Mouse (Mus musculus) limb, embryonic 14.5 days (tissue): ENCODE results near the gene Faf1. TPM values are rescaled to one million over a fixed set of nuclear protein-coding genes. Genes with fewer than 3 reads are reported as not detected.

Experiments
- ATAC-seq: fragments of 200-750 bp; cut with Nextera tagmentation; 2 replicates; pipeline ENCODE4 v1.8.0; 2017; ENCODE audit warnings: low read depth, moderate number of reproducible peaks, moderate TSS enrichment; ENCODE audit not compliant: low FRiP score
- DNase-seq: peaks from one replicate; pipeline ENCODE4 v3.0.0-alpha.2; 2015; ENCODE audit warnings: low spot score
- H3K27ac ChIP-seq: fragments of 300-500 bp; sonication (generic); replicated peaks from 2 replicates; pipeline ENCODE4 v1.5.1; 2014; ENCODE audit warnings: low read depth, mild to moderate bottlenecking, low read length, moderate library complexity, mixed read lengths
- H3K27me3 ChIP-seq: fragments of 300-500 bp; sonication (generic); 2 replicates; pipeline ENCODE4 v1.6.1; 2014; ENCODE audit warnings: low read length, mixed read lengths; ENCODE audit not compliant: control insufficient read depth, insufficient read depth
- H3K36me3 ChIP-seq: fragments of 300-500 bp; sonication (generic); 2 replicates; pipeline ENCODE4 v1.6.1; 2014; ENCODE audit warnings: mild to moderate bottlenecking, low read length, moderate library complexity, mixed read lengths; ENCODE audit not compliant: control insufficient read depth, insufficient read depth
- H3K4me1 ChIP-seq: fragments of 300-500 bp; sonication (generic); 2 replicates; pipeline ENCODE4 v1.6.1; 2014; ENCODE audit warnings: antibody characterized with exemption, low read length, mixed read lengths; ENCODE audit not compliant: control insufficient read depth, insufficient read depth
- H3K4me2 ChIP-seq: fragments of 300-500 bp; sonication (generic); replicated peaks from 2 replicates; pipeline ENCODE4 v1.6.1; 2014; ENCODE audit warnings: low read depth, mild to moderate bottlenecking, low read length, moderate library complexity; ENCODE audit not compliant: severe bottlenecking
- H3K4me3 ChIP-seq: fragments of 300-500 bp; sonication (generic); replicated peaks from 2 replicates; pipeline ENCODE4 v1.5.1; 2014; ENCODE audit warnings: low read length
- H3K9ac ChIP-seq: fragments of 300-500 bp; sonication (generic); 2 replicates; pipeline ENCODE4 v1.6.1; 2014; ENCODE audit warnings: mild to moderate bottlenecking, low read depth, low read length, moderate library complexity; ENCODE audit not compliant: severe bottlenecking
- H3K9me3 ChIP-seq: fragments of 300-500 bp; sonication (generic); 2 replicates; pipeline ENCODE4 v1.6.1; 2016; ENCODE audit warnings: low read length; ENCODE audit not compliant: control insufficient read depth
- POLR2A ChIP-seq: fragments of 200-500 bp; IDR thresholded peaks from 2 replicates; pipeline ENCODE4 v1.8.0; 2012; ENCODE audit warnings: inconsistent platforms, mild to moderate bottlenecking, moderate library complexity, borderline replicate concordance; ENCODE audit not compliant: insufficient read depth, insufficient read length; ENCODE audit errors: extremely low read depth
- WGBS: fragments of 180-500 bp; shearing (Covaris S2); extraction: QIAGEN DNeasy Blood & Tissue Kit; methylation state at CpG from one replicate; pipeline ENCODE4 v1.1.7; 2014; 5-methylcytosine and 5-hydroxymethylcytosine counted together
- polyA plus RNA-seq, 2 experiments: library from polyadenylated mRNA; depleted of rRNA in 1 of 2; stranded (reverse) in 1 of 2; unstranded in 1 of 2; fragments of >200 nt; fragmentation: Nextera tagmentation in 1 of 2; extraction: Ambion mirVana in 1 of 2; gene quantifications; 2 replicates each; pipeline versions ENCODE4 v1.2.1 to v1.2.3; 2012 to 2014

Faf1 gene
- polyA plus RNA-seq, 2 experiments, result 16.8 to 32.2 TPM

DNA sequence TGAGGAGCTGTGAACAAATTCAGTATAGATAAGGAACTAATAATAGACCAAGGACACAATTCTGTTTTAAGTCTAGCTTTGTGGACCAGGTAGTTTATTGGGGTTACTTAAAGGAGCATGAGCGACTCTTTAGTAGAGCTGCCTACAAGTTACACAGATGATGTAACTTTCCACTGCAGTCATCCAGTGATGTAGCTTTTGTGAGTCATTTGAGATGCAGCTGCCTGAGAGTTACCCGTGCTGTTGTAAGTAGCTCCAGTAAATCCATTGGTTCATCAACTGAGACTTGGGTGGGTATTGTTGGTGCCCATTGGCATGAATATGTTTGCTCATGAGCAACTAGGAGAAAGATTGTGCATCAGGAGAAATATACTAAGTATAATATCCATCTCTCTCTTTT is 29.0 kb downstream of the Faf1 start:
- no peak for TF ChIP-seq POLR2A
- WGBS, result 95% methylated on average over 2 of the region's 2 CpGs

DNA sequence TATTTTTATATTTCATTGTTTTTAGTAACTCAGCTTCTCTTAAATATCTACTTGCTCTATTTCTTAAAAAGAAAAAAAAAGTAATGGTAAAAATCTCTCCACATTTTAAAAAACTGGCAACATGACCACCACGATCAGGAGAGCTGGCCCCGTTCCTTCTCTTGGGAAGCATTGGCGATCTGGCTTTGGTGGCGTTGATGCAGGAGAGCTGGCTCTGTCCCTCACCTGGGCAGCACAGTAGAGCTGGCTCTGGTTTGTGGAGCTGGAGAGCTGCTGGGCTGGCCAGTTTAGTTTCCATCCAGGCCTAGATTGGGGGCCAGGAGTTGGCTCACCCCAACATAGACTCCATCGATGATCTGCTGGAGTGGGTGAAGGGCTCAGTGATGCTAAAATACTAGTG is 42.9 kb downstream of the Faf1 start:
- DNase-seq (no peak), ATAC-seq (no peak)
- H3K36me3 ChIP-seq, result 0 out of 2 replicates have a peak, but pooled peaks cover 3% of the 10 kb centered on the region
- no peaks in the 10 kb centered on the region for H3K4me1 ChIP-seq
- H3K27me3 ChIP-seq, result no peaks in the 10 kb centered on the region
- H3K4me3 ChIP-seq, result no peak overlapping the region
- H3K9ac ChIP-seq, result no peak overlapping the region
- no peak overlapping the region for H3K4me2 ChIP-seq
- no peak for TF ChIP-seq POLR2A
- H3K27ac ChIP-seq, result no peak overlapping the region
- no peaks in the 10 kb centered on the region for H3K9me3 ChIP-seq
- WGBS, result 96% methylated on average over 5 of the region's 5 CpGs

More for the DNA sequence above, 29.0 kb downstream of the Faf1 start:
- ATAC-seq, result no peak
- Histone ChIP-seq H3K27ac (no peak overlapping the region), H3K4me3 (no peak overlapping the region), H3K36me3 (no peaks in the 10 kb centered on the region), H3K4me2 (no peak overlapping the region), H3K9ac (no peak overlapping the region), H3K27me3 (no peaks in the 10 kb centered on the region), H3K4me1 (no peaks in the 10 kb centered on the region), H3K9me3 (no peaks in the 10 kb centered on the region)
- no peak for DNase-seq

GRCm38 (mm10) chr4:109729281-109729680 is 52.9 kb downstream of the Faf1 start:
- ATAC-seq, result no peak
- no peak overlapping the region for H3K9ac ChIP-seq
- no peaks in the 10 kb centered on the region for H3K4me1 ChIP-seq
- no peak for TF ChIP-seq POLR2A
- no peaks in the 10 kb centered on the region for H3K36me3 ChIP-seq
- WGBS, result 10% methylated on average over 2 of the region's 2 CpGs
- H3K9me3 ChIP-seq, result no peaks in the 10 kb centered on the region
- no peaks in the 10 kb centered on the region for H3K27me3 ChIP-seq
- DNase-seq, result peak; percentile 71
- no peak overlapping the region for H3K4me3 ChIP-seq
- H3K27ac ChIP-seq, result no peak overlapping the region
- no peak overlapping the region for H3K4me2 ChIP-seq

DNA sequence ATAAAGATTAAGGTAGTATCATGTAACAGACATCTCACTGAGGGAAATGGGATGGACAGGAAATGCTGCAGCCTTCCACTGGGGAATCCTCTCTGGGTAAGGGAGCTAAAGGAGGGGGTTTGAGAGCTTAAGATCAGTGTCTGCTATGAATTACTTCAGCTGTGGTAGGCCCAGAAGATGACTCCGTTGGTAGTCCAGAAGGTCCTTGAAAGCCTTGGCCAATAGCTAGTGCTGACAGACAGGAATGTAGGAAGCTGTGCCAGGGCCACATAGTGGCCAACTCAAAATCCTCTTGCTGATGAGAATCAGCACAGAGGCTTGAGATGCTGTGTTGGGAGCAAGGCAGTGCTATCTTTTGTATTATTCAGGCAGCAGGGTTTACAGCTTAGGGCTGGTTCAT is 59.4 kb downstream of the Faf1 start:
- ATAC-seq, result no peak
- no peak overlapping the region for H3K4me3 ChIP-seq
- no peaks in the 10 kb centered on the region for H3K9me3 ChIP-seq
- 62% methylated on average over 1 of the region's 1 CpGs for WGBS
- no peak for DNase-seq
- no peak overlapping the region for H3K9ac ChIP-seq
- H3K36me3 ChIP-seq, result peaks cover 5% of the 10 kb centered on the region; the same call in 1 of the 2 replicates
- H3K27me3 ChIP-seq, result no peaks in the 10 kb centered on the region
- TF ChIP-seq POLR2A, result no peak
- H3K27ac ChIP-seq, result no peak overlapping the region
- H3K4me1 ChIP-seq, result no peaks in the 10 kb centered on the region
- no peak overlapping the region for H3K4me2 ChIP-seq

DNA sequence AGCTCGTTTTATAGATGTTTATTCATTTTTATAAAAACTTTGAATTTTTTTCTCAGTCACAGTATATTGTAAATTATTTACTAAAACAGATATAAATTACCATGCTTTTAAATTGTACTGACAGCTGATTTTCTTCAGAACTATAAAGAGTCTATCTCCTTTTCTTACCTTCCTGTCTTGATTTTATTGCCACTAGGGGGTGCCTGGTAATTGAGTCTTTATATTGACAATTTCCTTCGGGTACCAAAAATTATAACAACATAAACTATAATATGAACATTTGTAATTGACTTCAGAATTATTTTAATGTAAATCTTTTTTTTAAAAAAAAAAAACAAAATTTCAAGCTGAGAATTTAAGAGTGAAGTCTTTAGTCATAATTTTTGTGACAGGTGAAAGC is 67.6 kb downstream of the Faf1 start:
- H3K4me2 ChIP-seq, result no peak overlapping the region
- no peak for ATAC-seq
- no peaks in the 10 kb centered on the region for H3K36me3 ChIP-seq
- WGBS, result 63% methylated on average over 2 of the region's 2 CpGs
- no peak overlapping the region for H3K27ac ChIP-seq
- no peaks in the 10 kb centered on the region for H3K9me3 ChIP-seq
- H3K4me3 ChIP-seq, result no peak overlapping the region
- no peaks in the 10 kb centered on the region for H3K4me1 ChIP-seq
- no peak overlapping the region for H3K9ac ChIP-seq
- TF ChIP-seq POLR2A, result no peak
- no peak for DNase-seq
- no peaks in the 10 kb centered on the region for H3K27me3 ChIP-seq

DNA sequence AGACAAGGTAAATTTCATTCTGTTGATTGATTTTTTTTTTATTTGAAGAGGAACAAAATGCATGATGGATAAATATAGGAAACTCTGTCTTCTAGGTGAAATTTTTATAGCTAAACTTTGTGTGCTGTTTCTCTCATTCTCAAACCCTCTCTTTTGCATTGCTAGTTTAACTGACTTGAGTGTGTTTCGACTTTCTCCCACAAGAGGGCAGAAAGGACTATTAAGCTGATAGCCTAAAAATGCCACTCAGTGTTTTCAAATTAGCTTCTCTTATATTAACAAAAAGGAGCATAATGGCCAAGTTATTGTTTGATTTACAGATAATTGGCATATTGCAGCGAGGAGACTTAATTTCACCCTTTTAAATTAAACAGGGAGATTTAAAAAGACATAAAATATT is 82.6 kb downstream of the Faf1 start:
- Histone ChIP-seq H3K4me1 (peaks cover under 1% of the 10 kb centered on the region; the same call in 1 of the 2 replicates), H3K27me3 (no peaks in the 10 kb centered on the region), H3K4me3 (no peak overlapping the region), H3K36me3 (no peaks in the 10 kb centered on the region), H3K9me3 (no peaks in the 10 kb centered on the region), H3K27ac (no peak overlapping the region), H3K4me2 (no peak overlapping the region), H3K9ac (no peak overlapping the region)
- WGBS, result 29% methylated on average over 2 of the region's 2 CpGs
- peak; percentile 61 for DNase-seq
- no peak for TF ChIP-seq POLR2A
- ATAC-seq, result no peak
